Mouse (Mus musculus) limb, embryonic 14.5 days (tissue): ENCODE results near the gene Pdxp. TPM values are rescaled to one million over a fixed set of nuclear protein-coding genes. Genes with fewer than 3 reads are reported as not detected.

Experiments used
- ATAC-seq: fragments of 200-750 bp; cut with Nextera tagmentation; 2 replicates; pipeline ENCODE4 v1.8.0; 2017; ENCODE audit warnings: low read depth, moderate number of reproducible peaks, moderate TSS enrichment; ENCODE audit not compliant: low FRiP score
- DNase-seq: peaks from one replicate; pipeline ENCODE4 v3.0.0-alpha.2; 2015; ENCODE audit warnings: low spot score
- H3K27ac ChIP-seq: fragments of 300-500 bp; sonication (generic); replicated peaks from 2 replicates; pipeline ENCODE4 v1.5.1; 2014; ENCODE audit warnings: low read depth, mild to moderate bottlenecking, low read length, moderate library complexity, mixed read lengths
- H3K27me3 ChIP-seq: fragments of 300-500 bp; sonication (generic); 2 replicates; pipeline ENCODE4 v1.6.1; 2014; ENCODE audit warnings: low read length, mixed read lengths; ENCODE audit not compliant: control insufficient read depth, insufficient read depth
- H3K36me3 ChIP-seq: fragments of 300-500 bp; sonication (generic); 2 replicates; pipeline ENCODE4 v1.6.1; 2014; ENCODE audit warnings: mild to moderate bottlenecking, low read length, moderate library complexity, mixed read lengths; ENCODE audit not compliant: control insufficient read depth, insufficient read depth
- H3K4me1 ChIP-seq: fragments of 300-500 bp; sonication (generic); 2 replicates; pipeline ENCODE4 v1.6.1; 2014; ENCODE audit warnings: antibody characterized with exemption, low read length, mixed read lengths; ENCODE audit not compliant: control insufficient read depth, insufficient read depth
- H3K4me2 ChIP-seq: fragments of 300-500 bp; sonication (generic); replicated peaks from 2 replicates; pipeline ENCODE4 v1.6.1; 2014; ENCODE audit warnings: low read depth, mild to moderate bottlenecking, low read length, moderate library complexity; ENCODE audit not compliant: severe bottlenecking
- H3K4me3 ChIP-seq: fragments of 300-500 bp; sonication (generic); replicated peaks from 2 replicates; pipeline ENCODE4 v1.5.1; 2014; ENCODE audit warnings: low read length
- H3K9ac ChIP-seq: fragments of 300-500 bp; sonication (generic); 2 replicates; pipeline ENCODE4 v1.6.1; 2014; ENCODE audit warnings: mild to moderate bottlenecking, low read depth, low read length, moderate library complexity; ENCODE audit not compliant: severe bottlenecking
- H3K9me3 ChIP-seq: fragments of 300-500 bp; sonication (generic); 2 replicates; pipeline ENCODE4 v1.6.1; 2016; ENCODE audit warnings: low read length; ENCODE audit not compliant: control insufficient read depth
- POLR2A ChIP-seq: fragments of 200-500 bp; IDR thresholded peaks from 2 replicates; pipeline ENCODE4 v1.8.0; 2012; ENCODE audit warnings: inconsistent platforms, mild to moderate bottlenecking, moderate library complexity, borderline replicate concordance; ENCODE audit not compliant: insufficient read depth, insufficient read length; ENCODE audit errors: extremely low read depth
- WGBS: fragments of 180-500 bp; shearing (Covaris S2); extraction: QIAGEN DNeasy Blood & Tissue Kit; methylation state at CpG from one replicate; pipeline ENCODE4 v1.1.7; 2014; 5-methylcytosine and 5-hydroxymethylcytosine counted together
- polyA plus RNA-seq, 2 experiments: library from polyadenylated mRNA; depleted of rRNA in 1 of 2; stranded (reverse) in 1 of 2; unstranded in 1 of 2; fragments of >200 nt; fragmentation: Nextera tagmentation in 1 of 2; extraction: Ambion mirVana in 1 of 2; gene quantifications; 2 replicates each; pipeline versions ENCODE4 v1.2.1 to v1.2.3; 2012 to 2014

Gene Pdxp
- polyA plus RNA-seq, 2 experiments: 20.8 to 32.5 TPM

DNA sequence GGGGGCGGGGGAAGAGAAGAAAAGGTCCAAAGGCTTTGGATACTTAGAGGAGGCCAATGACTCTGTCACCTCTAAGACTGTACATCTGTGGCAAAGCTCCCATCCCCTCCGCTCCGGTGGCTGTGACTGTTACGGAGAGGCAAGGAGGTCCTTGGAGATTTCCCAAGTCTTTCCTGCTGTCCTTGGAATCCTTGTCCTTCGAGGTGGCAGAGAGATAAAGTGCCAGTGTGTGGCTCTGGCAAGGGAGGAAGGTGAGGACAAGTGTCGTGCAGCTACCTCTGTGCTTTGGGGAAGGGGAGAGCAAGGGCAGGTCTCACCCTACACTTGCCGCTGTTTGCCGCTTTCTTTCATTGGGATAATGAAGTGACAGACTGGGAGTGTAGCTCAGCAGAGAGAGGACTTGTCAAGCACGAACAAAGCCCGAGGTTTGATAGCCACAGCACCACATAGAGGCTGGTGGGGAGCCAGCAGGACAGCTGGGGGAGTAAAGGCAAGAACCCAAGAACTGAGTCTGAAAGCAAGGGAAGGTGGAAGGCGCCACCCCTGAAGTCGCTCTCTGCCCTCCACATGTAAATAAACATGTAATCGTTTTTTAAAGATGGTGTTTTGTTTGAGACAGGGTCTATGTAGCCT lies 39.8 kb upstream of the Pdxp start:
- Histone ChIP-seq H3K36me3 (no peaks in the 10 kb centered on the region), H3K27me3 (no peaks in the 10 kb centered on the region), H3K9ac (no peak overlapping the region), H3K4me1 (peaks cover 16% of the 10 kb centered on the region), H3K4me2 (no peak overlapping the region), H3K4me3 (no peak overlapping the region), H3K27ac (no peak overlapping the region), H3K9me3 (no peaks in the 10 kb centered on the region)
- TF ChIP-seq POLR2A: no peak
- ATAC-seq (no peak), DNase-seq (no peak)
- 56% methylated on average over 13 of the region's 13 CpGs for WGBS

DNA sequence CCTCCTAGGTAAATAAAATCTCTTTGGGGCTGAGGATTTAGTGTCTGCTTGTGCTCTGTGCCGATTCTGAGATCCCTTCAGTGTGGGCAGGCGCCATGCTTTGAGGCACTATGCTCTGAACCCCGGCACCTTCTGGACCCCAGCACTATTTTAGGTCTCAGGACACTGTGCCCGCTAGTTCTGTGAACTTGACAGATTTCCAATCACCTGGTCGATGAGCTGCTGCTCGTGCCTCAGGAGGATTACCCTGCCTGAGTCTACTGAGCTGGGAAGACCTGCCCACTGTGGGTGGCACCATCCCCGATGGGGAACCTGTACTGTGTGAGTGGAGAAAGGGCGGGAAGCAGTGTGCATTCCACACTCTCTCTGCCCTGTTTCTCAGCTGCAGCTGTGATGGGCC lies 38.7 kb upstream of the Pdxp start:
- Histone ChIP-seq H3K4me3 (no peak overlapping the region), H3K27me3 (no peaks in the 10 kb centered on the region), H3K9me3 (no peaks in the 10 kb centered on the region), H3K4me2 (no peak overlapping the region), H3K36me3 (0 out of 2 replicates have a peak, but pooled peaks cover 3% of the 10 kb centered on the region), H3K9ac (no peak overlapping the region), H3K4me1 (peaks cover 21% of the 10 kb centered on the region), H3K27ac (no peak overlapping the region)
- DNase-seq (no peak), ATAC-seq (no peak)
- TF ChIP-seq POLR2A: no peak
- WGBS: 69% methylated on average over 8 of the region's 8 CpGs

DNA sequence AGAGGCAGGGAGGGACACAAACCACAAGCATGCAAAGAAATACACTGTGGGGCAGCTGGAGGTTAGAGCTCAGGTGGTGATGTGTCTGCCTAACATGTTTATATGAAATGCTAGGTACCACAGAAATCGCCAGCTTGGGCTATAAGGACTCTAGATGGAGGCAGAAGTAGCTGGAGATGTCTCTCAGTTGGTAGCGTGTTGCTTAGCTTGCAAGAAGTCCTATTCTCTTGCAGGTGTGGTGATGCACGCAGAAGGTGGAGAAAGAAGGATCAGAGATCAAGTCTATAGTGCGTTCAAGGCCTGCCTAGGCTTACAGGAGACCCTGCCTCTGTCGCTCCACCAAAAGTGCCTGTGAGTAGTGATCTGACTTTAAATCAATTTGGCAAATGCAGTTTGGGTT lies 38.2 kb upstream of the Pdxp start:
- Histone ChIP-seq H3K4me3 (peak overlapping the region; percentile 77; the same call in 1 of the 2 replicates), H3K27me3 (no peaks in the 10 kb centered on the region), H3K4me2 (peak overlapping the region; percentile 85; the same call in 1 of the 2 replicates), H3K9ac (peak overlapping the region; percentile 90; the same call in 1 of the 2 replicates), H3K4me1 (peaks cover 21% of the 10 kb centered on the region), H3K27ac (peak overlapping the region; percentile 99), H3K9me3 (no peaks in the 10 kb centered on the region), H3K36me3 (peaks cover 4% of the 10 kb centered on the region; the same call in 1 of the 2 replicates)
- 85% methylated on average over 5 of the region's 5 CpGs for WGBS
- ATAC-seq (no peak), DNase-seq (no peak)
- no peak for TF ChIP-seq POLR2A

DNA sequence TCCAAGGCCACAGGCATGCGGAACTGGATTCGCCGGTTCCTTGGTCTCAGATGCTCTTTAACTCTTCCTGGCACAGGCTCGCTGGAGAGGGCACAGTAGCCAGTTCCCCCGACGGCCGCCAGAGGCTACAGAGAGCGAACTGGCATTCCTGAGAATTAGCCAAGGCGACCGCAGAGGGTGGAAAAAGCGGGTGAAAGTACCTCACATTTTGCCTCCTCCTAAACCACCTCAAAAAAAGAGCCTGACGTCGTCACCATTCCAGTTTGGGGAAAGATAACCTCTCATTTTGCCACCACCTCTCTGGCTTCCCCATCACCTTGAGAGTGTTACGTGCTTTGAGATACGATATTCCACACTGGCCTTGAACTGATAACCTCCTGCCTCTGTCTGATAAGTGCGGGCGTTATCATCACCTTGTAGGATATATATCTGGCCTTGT lies 37.4 kb upstream of the Pdxp start:
- ATAC-seq: peak; percentile 31
- H3K4me3 ChIP-seq: peak overlapping the region; percentile 77
- H3K36me3 ChIP-seq: peaks cover 10% of the 10 kb centered on the region; the same call in 1 of the 2 replicates
- H3K27me3 ChIP-seq: no peaks in the 10 kb centered on the region
- 0 out of 2 replicates have a peak, but pooled peaks have one; percentile 11 for TF ChIP-seq POLR2A
- peak overlapping the region; percentile 85 for H3K4me2 ChIP-seq
- peak overlapping the region; percentile 99 for H3K27ac ChIP-seq
- DNase-seq: peak; percentile 92
- peak overlapping the region; percentile 90 for H3K9ac ChIP-seq
- no peaks in the 10 kb centered on the region for H3K9me3 ChIP-seq
- H3K4me1 ChIP-seq: peaks cover 21% of the 10 kb centered on the region
- WGBS: 3% methylated on average over 17 of the region's 17 CpGs

DNA sequence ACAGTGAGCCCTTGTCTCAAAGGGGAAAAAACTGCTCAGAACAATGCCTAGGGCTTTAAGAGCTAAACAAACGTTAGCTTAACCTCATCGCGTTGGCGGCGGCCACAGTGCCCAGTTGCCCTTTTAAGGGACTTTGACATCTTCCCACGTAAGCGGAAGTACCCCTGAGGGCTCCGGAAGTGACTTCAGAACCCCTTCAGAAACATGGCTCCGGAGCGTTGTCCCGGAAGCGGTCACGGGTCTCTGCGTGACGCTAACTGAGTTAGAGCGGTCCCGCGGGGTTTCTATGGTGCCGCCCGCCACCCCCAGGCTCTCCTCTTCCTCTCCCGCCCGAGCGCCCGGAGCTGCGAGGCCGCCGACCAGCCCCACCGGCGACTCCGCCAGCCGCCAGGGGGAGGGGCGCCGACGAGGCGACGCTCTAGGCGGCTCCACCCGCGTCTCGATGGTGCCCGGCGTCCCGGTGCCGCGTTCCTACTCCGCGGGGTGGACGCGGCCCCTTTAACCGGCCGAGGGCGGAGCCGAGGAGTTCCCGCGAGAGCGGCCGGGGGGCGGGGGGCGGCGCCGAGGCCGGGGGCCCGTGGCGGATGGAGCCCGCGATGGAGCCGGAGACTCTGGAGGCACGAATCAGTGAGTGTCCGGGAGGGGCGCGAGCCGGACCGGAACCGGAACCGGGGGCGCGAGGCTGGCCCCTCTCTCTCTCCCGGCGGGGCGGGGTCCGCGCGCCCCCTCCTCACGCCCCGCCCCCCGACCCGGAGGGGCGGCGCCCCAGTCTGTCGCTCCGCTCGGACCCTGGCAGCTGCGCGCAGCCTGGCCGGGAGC lies 36.5 kb upstream of the Pdxp start, which contains the start of gene Gga1:
Gga1 (plus strand) TSS at position 200 of the 819 bp plus-strand sequence.
- H3K9ac ChIP-seq: peak within 1 kb of the TSS; percentile 90
- peaks cover 21% of the 10 kb centered on the region for H3K4me1 ChIP-seq
- H3K4me2 ChIP-seq: peak within 1 kb of the TSS; percentile 85
- H3K9me3 ChIP-seq: no peaks in the 10 kb centered on the region
- ATAC-seq (peak; percentile 89), DNase-seq (peak; percentile 97)
- H3K27ac ChIP-seq: peak within 1 kb of the TSS; percentile 99
- peak; percentile 47; the same call in 1 of the 2 replicates for TF ChIP-seq POLR2A
- peak within 1 kb of the TSS; percentile 77 for H3K4me3 ChIP-seq
- no peaks in the 10 kb centered on the region for H3K27me3 ChIP-seq
- H3K36me3 ChIP-seq: peaks cover 19% of the 10 kb centered on the region
- 1% methylated on average over 55 of the region's 95 CpGs for WGBS
